Mouse (Mus musculus) c-Kit-positive CD71-positive TER-119-negative erythroid progenitor cells, embryonic 14.5 days (primary cell): ENCODE measurements around the gene Nabp2.

Source experiments
- DNase-seq: peaks from one replicate; pipeline ENCODE4 v3.0.0-alpha.2; 2013; ENCODE audit warnings: low read depth

Nabp2 gene

GRCm38 (mm10) chr10:128411211-128412054, at the start of gene Nabp2, which contains the start of gene Rnf41:
Gene Nabp2 (minus strand): TSS chr10:128411492.
Gene Rnf41 (plus strand): TSS chr10:128411657.
- DNase-seq: peak; percentile 92

GRCm38 (mm10) chr10:128460270-128460630, 49.0 kb upstream of the Nabp2 start:
- no peak for DNase-seq

GRCm38 (mm10) chr10:128459409-128460269, 48.3 kb upstream of the Nabp2 start:
- peak; percentile 48 for DNase-seq

GRCm38 (mm10) chr10:128458719-128459408, 47.6 kb upstream of the Nabp2 start, which contains the start of gene Smarcc2:
Gene Smarcc2 (plus strand): TSS chr10:128459248.
- peak; percentile 48 for DNase-seq

- DNase-seq: peak; percentile 79
Measured at GRCm38 (mm10) chr10:128458348-128458718, 47.0 kb upstream of the Nabp2 start.

GRCm38 (mm10) chr10:128457676-128458075, 46.4 kb upstream of the Nabp2 start:
- DNase-seq: no peak

GRCm38 (mm10) chr10:128455280-128455679, 44.0 kb upstream of the Nabp2 start:
- peak; percentile 66 for DNase-seq

- no peak for DNase-seq
Measured at GRCm38 (mm10) chr10:128454471-128454870, 43.2 kb upstream of the Nabp2 start.

GRCm38 (mm10) chr10:128451014-128451413, 39.7 kb upstream of the Nabp2 start:
- no peak for DNase-seq

GRCm38 (mm10) chr10:128445407-128445806, 34.1 kb upstream of the Nabp2 start:
- no peak for DNase-seq

- no peak for DNase-seq
Measured at GRCm38 (mm10) chr10:128444354-128444753, 33.1 kb upstream of the Nabp2 start.

- DNase-seq: no peak
Measured at GRCm38 (mm10) chr10:128442718-128443117, 31.4 kb upstream of the Nabp2 start.

- no peak for DNase-seq
Measured at GRCm38 (mm10) chr10:128441324-128442119, 30.2 kb upstream of the Nabp2 start.

- no peak for DNase-seq
Measured at GRCm38 (mm10) chr10:128440407-128440806, 29.1 kb upstream of the Nabp2 start.

- DNase-seq: no peak
Measured at GRCm38 (mm10) chr10:128438675-128439279, 27.5 kb upstream of the Nabp2 start.

- no peak for DNase-seq
Measured at GRCm38 (mm10) chr10:128436376-128436775, 25.1 kb upstream of the Nabp2 start.

- DNase-seq: no peak
Measured at GRCm38 (mm10) chr10:128435873-128436272, 24.6 kb upstream of the Nabp2 start.

- no peak for DNase-seq
Measured at GRCm38 (mm10) chr10:128435186-128435823, 24.0 kb upstream of the Nabp2 start.

GRCm38 (mm10) chr10:128434681-128435080, 23.4 kb upstream of the Nabp2 start:
- no peak for DNase-seq

GRCm38 (mm10) chr10:128433417-128433816, 22.1 kb upstream of the Nabp2 start:
- DNase-seq: no peak
